Mouse (Mus musculus) embryonic facial prominence, embryonic 11.5 days (tissue): ENCODE data around the gene Hmox2. TPM values are rescaled to one million over a fixed set of nuclear protein-coding genes. Genes with fewer than 3 reads are reported as not detected.

Source experiments
- ATAC-seq: fragments of 200-750 bp; cut with Nextera tagmentation; replicated peaks from 2 replicates; pipeline ENCODE4 v1.8.0; 2017; ENCODE audit warnings: low read depth; ENCODE audit not compliant: insufficient number of reproducible peaks, low FRiP score, low TSS enrichment
- DNase-seq: peaks from one replicate; pipeline ENCODE4 v3.0.0-alpha.2; 2015; ENCODE audit warnings: low spot score
- H3K27ac ChIP-seq: fragments of 300-500 bp; sonication (generic); replicated peaks from 2 replicates; pipeline ENCODE4 v1.5.1; 2014; ENCODE audit warnings: mild to moderate bottlenecking, low read depth, low read length, control low read depth
- H3K27me3 ChIP-seq: fragments of 300-500 bp; sonication (generic); 2 replicates; pipeline ENCODE4 v1.6.1; 2014; ENCODE audit warnings: mild to moderate bottlenecking, low read length, moderate library complexity, mixed read lengths; ENCODE audit not compliant: control insufficient read depth, insufficient read depth
- H3K36me3 ChIP-seq: fragments of 300-500 bp; sonication (generic); replicated peaks from 2 replicates; pipeline ENCODE4 v1.6.1; 2014; ENCODE audit warnings: low read depth, mild to moderate bottlenecking, low read length, moderate library complexity, mixed read lengths; ENCODE audit not compliant: control insufficient read depth, insufficient read depth
- H3K4me1 ChIP-seq: fragments of 300-500 bp; sonication (generic); 2 replicates; pipeline ENCODE4 v1.6.1; 2014; ENCODE audit warnings: low read length, mixed read lengths; ENCODE audit not compliant: control insufficient read depth, insufficient read depth
- H3K4me2 ChIP-seq: fragments of 300-500 bp; sonication (generic); 2 replicates; pipeline ENCODE4 v1.6.1; 2014; ENCODE audit warnings: low read depth, mild to moderate bottlenecking, control low read depth, low read length, moderate library complexity
- H3K4me3 ChIP-seq: fragments of 300-500 bp; sonication (generic); 2 replicates; pipeline ENCODE4 v1.5.1; 2014; ENCODE audit warnings: low read depth, low read length, control low read depth
- H3K9ac ChIP-seq: fragments of 300-500 bp; sonication (generic); replicated peaks from 2 replicates; pipeline ENCODE4 v1.6.1; 2014; ENCODE audit warnings: mild to moderate bottlenecking, control low read depth, low read length
- H3K9me3 ChIP-seq: fragments of 300-500 bp; sonication (generic); replicated peaks from 2 replicates; pipeline ENCODE4 v1.6.1; 2016; ENCODE audit warnings: mild to moderate bottlenecking, low read length, inconsistent platforms, mixed read lengths; ENCODE audit not compliant: control insufficient read depth
- WGBS: fragments of 180-500 bp; shearing (Covaris S2); extraction: QIAGEN DNeasy Blood & Tissue Kit; methylation state at CpG from one replicate; pipeline ENCODE4 v1.1.7; 2014; 5-methylcytosine and 5-hydroxymethylcytosine counted together
- polyA plus RNA-seq: library from polyadenylated mRNA; unstranded; fragments of >200 nt; fragmentation: Nextera tagmentation; extraction: Ambion mirVana; gene quantifications from 2 replicates; pipeline ENCODE4 v1.2.1, GENCODE M21; 2014

The Hmox2 gene
- polyA plus RNA-seq, 1 experiment from 2014 or later, result 110 TPM

DNA sequence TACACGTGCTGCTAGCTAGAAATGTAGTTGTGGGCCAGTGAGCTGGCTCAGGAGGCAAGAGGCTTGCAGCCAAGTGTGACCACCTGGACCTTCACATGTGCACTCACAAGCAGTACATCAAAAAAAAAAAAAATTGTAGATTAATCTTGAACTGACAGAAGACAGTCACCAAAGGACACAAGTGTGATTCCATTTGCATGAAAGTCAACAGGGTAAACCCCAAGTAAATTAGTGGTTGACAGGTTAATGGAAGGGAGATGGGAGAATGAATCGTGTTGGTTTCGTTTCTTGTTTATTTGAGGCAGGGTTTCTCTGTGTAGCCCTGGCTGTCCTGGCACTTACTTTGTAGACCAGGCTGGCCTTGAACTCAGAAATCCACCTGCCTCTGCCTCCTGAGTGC lies 8.3 kb upstream of the Hmox2 start:
- no peak for DNase-seq
- H3K27me3 ChIP-seq, result no peaks in the 10 kb centered on the region
- no peaks in the 10 kb centered on the region for H3K9me3 ChIP-seq
- peak overlapping the region; percentile 42 for H3K4me2 ChIP-seq
- peaks cover 2% of the 10 kb centered on the region; the same call in 1 of the 2 replicates for H3K36me3 ChIP-seq
- 71% methylated on average over 3 of the region's 3 CpGs for WGBS
- peak overlapping the region; percentile 93 for H3K9ac ChIP-seq
- H3K27ac ChIP-seq, result no peak overlapping the region
- H3K4me1 ChIP-seq, result no peaks in the 10 kb centered on the region
- H3K4me3 ChIP-seq, result peak overlapping the region; percentile 50
- no peak for ATAC-seq

DNA sequence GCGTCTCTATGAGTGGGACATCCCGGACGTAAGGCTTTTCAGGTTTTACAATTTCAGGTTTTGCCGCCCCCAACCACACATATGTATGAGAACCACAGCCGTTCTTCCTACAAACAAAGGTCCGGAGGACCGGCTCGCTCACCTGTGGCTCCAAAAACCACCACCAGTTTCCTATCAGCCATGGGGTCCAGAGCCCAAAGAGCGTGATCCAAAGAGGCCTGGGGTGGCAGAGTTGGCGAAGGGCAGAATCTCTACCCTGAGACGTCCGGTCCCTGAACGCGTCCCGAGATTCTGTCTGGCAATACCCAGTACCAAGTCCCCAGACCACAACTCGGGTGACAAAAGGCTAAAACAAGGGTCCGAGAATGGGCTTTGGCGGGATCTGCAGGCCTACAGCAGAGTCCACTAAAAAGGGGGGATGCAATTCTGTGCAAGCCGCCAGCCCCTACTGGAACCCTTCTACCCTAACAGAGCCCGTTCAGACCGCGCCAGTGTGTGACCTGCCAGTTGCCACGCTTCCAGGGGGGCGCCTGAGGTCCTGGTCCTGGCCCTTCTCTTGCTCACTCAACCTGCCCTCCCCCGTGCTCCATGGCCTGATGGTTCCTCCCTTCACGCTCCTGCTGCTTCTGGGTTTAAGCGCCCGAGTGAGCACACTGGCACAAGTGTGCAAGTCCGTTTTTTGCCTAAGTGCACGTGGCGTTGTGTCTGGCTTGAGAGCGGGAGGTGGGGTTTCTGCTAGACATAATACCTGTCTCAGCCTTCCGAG lies 7.2 kb upstream of the Hmox2 start, which contains the start of gene Nmral1:
TSS of gene Nmral1 (minus strand) at position 604 of the 766 bp plus-strand sequence.
- peak within 1 kb of the TSS; percentile 75 for H3K27ac ChIP-seq
- peak within 1 kb of the TSS; percentile 50 for H3K4me3 ChIP-seq
- no peaks in the 10 kb centered on the region for H3K9me3 ChIP-seq
- ATAC-seq (peak; percentile 89), DNase-seq (peak; percentile 85)
- H3K4me1 ChIP-seq, result no peaks in the 10 kb centered on the region
- H3K4me2 ChIP-seq, result peak within 1 kb of the TSS; percentile 59
- no peaks in the 10 kb centered on the region for H3K27me3 ChIP-seq
- 10% methylated on average over 33 of the region's 33 CpGs for WGBS
- peak within 1 kb of the TSS; percentile 93 for H3K9ac ChIP-seq
- H3K36me3 ChIP-seq, result peaks cover 2% of the 10 kb centered on the region; the same call in 1 of the 2 replicates

DNA sequence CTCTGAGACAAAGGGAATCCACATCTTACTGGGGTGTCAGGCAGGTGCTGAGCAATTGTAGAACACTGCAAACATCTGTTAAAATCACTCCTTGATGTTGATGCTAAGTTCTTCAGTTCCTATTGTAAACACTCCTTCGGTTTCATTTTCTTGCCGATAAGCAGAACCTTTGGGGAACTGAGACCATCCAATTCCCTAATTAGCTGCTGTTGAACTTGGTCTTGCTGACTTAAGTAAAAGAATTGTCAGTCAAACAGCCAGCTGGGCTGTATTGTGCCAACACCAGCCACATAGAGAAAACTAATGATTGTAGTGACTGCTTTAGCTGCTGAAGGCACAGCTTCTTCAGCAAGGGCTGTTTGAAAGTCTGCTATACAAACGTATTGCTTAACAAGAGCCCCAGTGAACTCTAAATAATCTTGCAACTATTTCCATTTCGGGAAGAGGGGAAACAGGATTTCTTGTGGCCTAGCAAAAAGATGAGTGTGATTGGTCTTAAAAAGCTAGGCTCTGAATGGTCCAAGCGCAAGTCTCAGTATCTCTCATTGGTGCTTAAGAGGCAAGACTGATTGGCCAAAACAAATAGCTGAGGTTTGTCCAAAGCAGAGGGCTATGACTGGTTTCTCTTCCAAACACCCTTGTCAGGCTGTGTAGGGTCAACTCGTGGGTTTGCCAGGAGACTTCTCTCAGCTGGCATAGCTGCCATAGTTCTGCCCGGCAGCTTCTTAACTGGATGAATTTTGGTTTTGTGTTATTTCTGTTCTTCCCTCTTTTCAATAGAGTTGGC lies 3.8 kb upstream of the Hmox2 start:
- no peak for ATAC-seq
- WGBS, result 76% methylated on average over 7 of the region's 7 CpGs

DNA sequence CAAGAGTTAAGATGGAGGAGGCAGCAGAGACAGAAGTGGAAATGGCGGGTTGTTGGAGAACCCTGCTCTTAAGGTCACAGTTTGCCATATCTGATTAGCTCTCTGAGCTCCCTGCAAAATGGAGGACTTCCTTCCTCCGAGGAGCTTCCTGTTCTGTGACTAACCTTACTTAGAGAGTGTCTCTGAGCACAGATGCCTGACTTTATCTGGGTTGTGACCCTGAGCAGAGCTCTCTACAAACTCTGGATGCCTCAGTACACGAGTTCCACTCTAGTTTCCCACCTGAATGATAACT lies 3.3 kb upstream of the Hmox2 start:
- no peak overlapping the region for H3K4me3 ChIP-seq
- no peak overlapping the region for H3K4me2 ChIP-seq
- no peak overlapping the region for H3K9ac ChIP-seq
- ATAC-seq (no peak), DNase-seq (no peak)
- no peaks in the 10 kb centered on the region for H3K9me3 ChIP-seq
- H3K36me3 ChIP-seq, result no peaks in the 10 kb centered on the region
- 66% methylated on average over 3 of the region's 3 CpGs for WGBS
- no peak overlapping the region for H3K27ac ChIP-seq
- H3K4me1 ChIP-seq, result no peaks in the 10 kb centered on the region
- H3K27me3 ChIP-seq, result no peaks in the 10 kb centered on the region

More for the DNA sequence above, 3.8 kb upstream of the Hmox2 start:
- Histone ChIP-seq H3K9ac (no peak overlapping the region), H3K9me3 (no peaks in the 10 kb centered on the region), H3K4me1 (no peaks in the 10 kb centered on the region), H3K36me3 (no peaks in the 10 kb centered on the region), H3K4me3 (no peak overlapping the region), H3K4me2 (no peak overlapping the region), H3K27me3 (no peaks in the 10 kb centered on the region), H3K27ac (no peak overlapping the region)
- DNase-seq, result no peak

DNA sequence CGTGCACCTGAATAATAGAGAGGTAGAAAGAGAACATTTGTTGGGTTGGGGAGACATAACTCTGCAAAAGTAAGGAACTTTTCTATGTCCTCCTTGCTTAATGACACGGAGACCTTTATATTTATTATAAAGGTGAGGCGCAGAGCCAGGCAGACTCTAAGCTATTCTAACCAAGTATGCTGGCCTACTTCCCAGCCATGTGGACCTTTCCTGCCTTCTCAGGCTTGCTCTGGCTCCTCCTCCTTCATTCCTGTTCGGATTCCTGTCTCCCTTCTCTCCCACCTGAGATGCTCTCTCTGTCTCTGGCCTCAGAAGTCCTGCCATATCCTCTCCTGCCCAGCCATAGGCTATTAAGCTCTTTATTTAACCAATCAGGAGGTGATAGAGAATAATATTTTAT lies 895 bp upstream of the Hmox2 start:
- H3K9ac ChIP-seq, result no peak overlapping the region
- no peaks in the 10 kb centered on the region for H3K36me3 ChIP-seq
- H3K4me3 ChIP-seq, result no peak overlapping the region
- no peaks in the 10 kb centered on the region for H3K27me3 ChIP-seq
- H3K4me1 ChIP-seq, result no peaks in the 10 kb centered on the region
- WGBS, result 75% methylated on average over 4 of the region's 4 CpGs
- no peak for ATAC-seq
- no peak overlapping the region for H3K27ac ChIP-seq
- no peak for DNase-seq
- no peaks in the 10 kb centered on the region for H3K9me3 ChIP-seq
- no peak overlapping the region for H3K4me2 ChIP-seq

DNA sequence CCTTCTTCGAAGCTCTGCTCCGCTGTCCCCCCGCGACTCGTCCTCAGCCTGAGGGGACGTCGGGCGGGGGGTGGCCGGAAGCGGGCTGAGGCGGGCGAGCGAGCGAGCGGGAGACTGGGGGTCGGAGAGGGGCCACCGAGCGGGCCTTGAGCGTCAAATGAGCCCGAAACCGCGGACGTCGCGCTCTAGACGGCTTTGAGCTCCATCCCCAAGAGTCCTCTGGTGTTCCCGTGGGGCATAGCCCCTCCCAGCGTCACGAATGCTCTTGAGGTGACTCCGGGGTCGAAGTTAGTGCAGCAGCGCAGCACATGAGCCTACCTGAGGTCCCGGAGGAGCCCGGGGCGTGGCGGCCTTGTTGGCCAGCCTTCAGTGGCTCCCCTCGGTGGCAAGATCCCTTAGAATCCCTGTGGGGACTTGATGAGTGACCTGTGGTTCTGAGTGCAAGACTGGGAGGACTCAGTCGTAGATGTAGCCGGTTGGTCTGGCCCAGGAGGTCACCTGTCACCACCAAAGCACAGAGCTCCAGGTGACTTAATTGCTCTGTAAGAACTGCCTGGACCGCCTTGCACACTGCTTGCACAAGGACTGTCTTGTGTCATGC lies 467 bp downstream of the Hmox2 start:
- peak; percentile 36; the same call in 1 of the 2 replicates for ATAC-seq
- no peaks in the 10 kb centered on the region for H3K27me3 ChIP-seq
- H3K9me3 ChIP-seq, result no peaks in the 10 kb centered on the region
- peak overlapping the region; percentile 84 for H3K4me2 ChIP-seq
- no peak for DNase-seq
- H3K9ac ChIP-seq, result peak overlapping the region; percentile 82
- no peaks in the 10 kb centered on the region for H3K4me1 ChIP-seq
- WGBS, result under 1% methylated on average over 40 of the region's 40 CpGs
- H3K27ac ChIP-seq, result peak overlapping the region; percentile 56
- no peaks in the 10 kb centered on the region for H3K36me3 ChIP-seq
- H3K4me3 ChIP-seq, result peak overlapping the region; percentile 57

DNA sequence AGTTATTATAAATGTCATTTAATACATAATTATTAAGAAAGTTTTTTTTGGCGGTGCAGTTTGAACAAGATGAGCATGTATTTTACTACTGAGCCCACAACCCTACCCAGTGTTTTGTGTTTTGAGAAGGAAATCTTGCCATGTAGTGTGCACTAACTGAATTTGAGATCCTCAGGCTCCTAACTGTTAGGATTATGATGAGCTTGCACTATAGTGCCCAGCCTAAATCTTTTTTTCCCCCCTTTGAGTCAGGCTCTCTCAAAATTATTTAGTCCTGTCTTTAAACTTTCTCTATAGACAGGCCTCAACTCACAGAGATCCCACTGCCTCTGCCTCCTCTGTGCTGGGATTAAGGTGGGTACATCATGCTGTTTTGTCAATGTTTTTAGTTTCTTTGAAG lies 1.4 kb downstream of the Hmox2 start:
- Histone ChIP-seq H3K4me3 (peak overlapping the region; percentile 57; the same call in 1 of the 2 replicates), H3K9ac (no peak overlapping the region), H3K36me3 (no peaks in the 10 kb centered on the region), H3K27ac (no peak overlapping the region), H3K27me3 (no peaks in the 10 kb centered on the region), H3K4me1 (no peaks in the 10 kb centered on the region), H3K9me3 (no peaks in the 10 kb centered on the region), H3K4me2 (0 out of 2 replicates have a peak overlapping the region, but pooled peaks have one; percentile 4)
- no peak for DNase-seq
- WGBS, result 91% methylated on average over 1 of the region's 1 CpGs
- ATAC-seq, result no peak
